17 mouse cellular contexts compared by ENCODE assay signal in the genomic region with DNA sequence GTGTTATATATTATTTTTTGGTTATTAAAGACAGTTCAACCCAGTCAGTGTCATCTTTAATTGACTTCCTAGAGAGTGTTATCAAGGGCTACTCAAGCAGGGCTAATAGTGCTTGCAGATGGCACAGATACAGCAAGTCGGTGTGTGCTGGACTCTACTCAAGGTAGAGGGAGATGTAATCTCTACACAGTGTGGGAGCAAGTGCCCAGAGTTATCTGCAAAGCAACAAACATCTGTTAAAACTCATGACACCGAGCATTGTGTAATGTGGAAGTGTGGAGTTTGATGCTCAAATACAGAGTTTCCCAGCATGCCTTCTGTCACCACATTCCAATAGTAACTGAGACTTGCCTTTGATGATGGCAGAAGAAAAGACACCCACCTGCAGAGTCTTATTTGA.
"Had no signal": no experiment of that assay in that cellular context is flagged by ENCODE, and none has a peak within 500 bp of the region (broad histone marks: within the 10 kb centered on the region; RNA-seq: fewer than 3 reads in every experiment).

No protein-coding gene starts in this region.

- H3K4me3 ChIP-seq: kidney, embryonic 15.5 days; left cerebral cortex, adult 2 months; liver, embryonic 13.5 days; megakaryocyte, embryonic 14.5 days; midbrain, embryonic 10.5 days; neural tube, embryonic 12.5 days; stomach, embryonic 15.5 days had no signal

- H3K4me2 ChIP-seq: kidney, embryonic 15.5 days; liver, embryonic 13.5 days; lung, embryonic 14.5 days; neural tube, embryonic 12.5 days; stomach, embryonic 15.5 days had no signal

- H3K27ac ChIP-seq: kidney, embryonic 15.5 days; left cerebral cortex, adult 2 months; liver, embryonic 13.5 days; midbrain, embryonic 10.5 days; neural tube, embryonic 12.5 days; stomach, embryonic 15.5 days had no signal

- ATAC-seq: lung, postnatal 0 days had no signal

- H3K9me3 ChIP-seq: kidney, embryonic 15.5 days; megakaryocyte, embryonic 14.5 days; midbrain, embryonic 10.5 days; neural tube, embryonic 12.5 days; stomach, embryonic 15.5 days had no signal

- H3K36me3 ChIP-seq: kidney, embryonic 15.5 days; liver, embryonic 13.5 days; midbrain, embryonic 10.5 days; neural tube, embryonic 12.5 days; stomach, embryonic 15.5 days had no signal

- H3K9ac ChIP-seq: kidney, embryonic 15.5 days; liver, embryonic 13.5 days; lung, embryonic 14.5 days; neural tube, embryonic 12.5 days; stomach, embryonic 15.5 days had no signal

- DNase-seq: kidney, adult 8-10 months; kidney, postnatal 10 days; kidney, postnatal 36 days; layer of hippocampus, postnatal 36 days; liver, embryonic 13.5 days; lung, embryonic 14.5 days; retina, postnatal 1 day; right cerebral cortex, postnatal 25 days; spleen, adult 18-20 months; thymus, postnatal 25 days had no signal

- H3K27me3 ChIP-seq: kidney, embryonic 15.5 days; liver, embryonic 13.5 days; megakaryocyte, embryonic 14.5 days; neural tube, embryonic 12.5 days; stomach, embryonic 15.5 days had no signal

- H3K4me1 ChIP-seq: kidney, embryonic 15.5 days; liver, embryonic 13.5 days; megakaryocyte, embryonic 14.5 days; midbrain, embryonic 10.5 days; neural tube, embryonic 12.5 days; stomach, embryonic 15.5 days had no signal
